Mouse (Mus musculus) naive thymus-derived CD4-positive, alpha-beta T cell, adult 5 months (primary cell): ENCODE results near the gene Akap17b. TPM values are rescaled to one million over a fixed set of nuclear protein-coding genes. Genes with fewer than 3 reads are reported as not detected.

Experiments used
- polyA plus RNA-seq: library from polyadenylated mRNA; unstranded; fragments of 100-300 nt; shearing (Covaris generic); gene quantifications from one replicate; pipeline ENCODE4 v1.2.1, GENCODE M21; 2017

The Akap17b gene
- 1.5 TPM for polyA plus RNA-seq

DNA sequence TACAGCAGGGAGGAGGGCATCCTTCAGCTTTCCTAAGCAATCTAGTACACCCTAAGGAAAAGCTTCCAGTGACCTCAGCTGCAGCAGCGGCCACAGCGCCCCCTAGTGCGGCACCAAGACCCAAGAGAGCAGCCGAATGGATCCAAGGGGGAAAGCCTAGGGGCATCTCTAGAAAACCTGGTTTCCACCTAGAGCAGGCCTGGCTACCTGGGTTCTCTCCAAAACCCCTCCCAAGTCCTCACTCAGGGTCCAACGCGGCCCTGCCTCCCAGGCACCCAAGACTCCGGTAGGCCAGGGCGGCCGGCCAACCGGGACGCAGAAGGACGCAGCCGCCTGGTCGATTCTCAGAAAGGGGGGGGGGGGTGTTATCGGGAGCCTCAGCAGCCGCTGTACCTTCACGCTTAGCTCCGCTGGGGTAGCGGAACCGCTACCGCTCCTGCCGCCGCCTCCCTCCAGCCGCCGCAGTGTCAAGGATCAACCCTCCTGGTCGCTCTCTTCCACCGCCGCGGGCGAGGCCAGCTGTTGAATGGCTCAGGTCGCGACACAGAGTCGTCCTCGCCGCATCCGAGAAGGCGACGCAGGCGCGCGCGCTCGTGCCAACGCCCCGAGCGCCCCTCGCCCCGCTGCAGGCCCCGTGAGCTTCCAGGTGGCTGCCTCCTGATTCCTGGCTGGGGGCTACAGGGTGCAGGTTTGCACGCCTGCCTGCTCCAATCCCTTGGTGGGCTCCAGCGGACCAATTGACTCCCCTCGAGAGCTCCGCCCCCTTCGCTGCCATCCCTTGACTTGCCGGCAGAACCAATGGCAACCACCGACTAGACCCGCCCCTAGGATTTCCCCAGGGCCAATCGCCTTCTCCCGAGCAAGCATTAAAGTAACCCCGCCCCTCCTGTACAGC is at the start of gene Akap17b:
Gene Akap17b, minus strand, starts transcription at position 739 of the 895 bp plus-strand sequence.

DNA sequence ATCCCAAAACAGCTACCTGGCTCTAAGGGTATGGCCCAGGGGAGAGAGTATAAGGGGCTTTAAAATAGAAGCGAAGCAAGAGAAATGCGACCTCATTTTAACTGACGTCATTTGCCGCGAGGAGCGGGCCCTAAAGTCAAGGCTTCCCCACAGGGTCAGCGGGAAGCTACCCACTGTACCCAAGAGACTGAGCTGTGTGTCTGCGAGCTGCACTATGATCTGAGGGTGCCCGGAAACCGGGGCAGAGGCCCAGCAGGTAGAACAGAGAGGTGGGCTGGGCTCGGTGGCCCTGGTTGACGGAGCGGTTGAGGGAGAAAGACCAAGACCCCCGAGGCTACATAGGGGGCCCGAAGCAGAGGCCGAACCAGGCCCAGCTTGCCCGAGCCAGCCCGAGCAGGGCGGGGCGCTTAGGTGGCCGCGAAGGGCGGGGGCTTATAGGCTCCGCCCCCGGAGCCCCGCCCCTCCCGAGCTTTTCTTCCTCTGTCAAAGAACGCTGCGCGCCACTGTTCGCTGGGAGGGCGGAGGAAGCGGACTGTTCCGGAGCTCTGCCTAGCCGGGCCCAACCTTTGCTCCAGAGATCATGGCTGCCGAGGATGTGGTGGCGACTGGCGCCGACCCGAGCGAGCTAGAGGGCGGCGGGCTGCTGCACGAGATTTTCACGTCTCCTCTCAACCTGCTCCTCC is 47.3 kb downstream of the Akap17b start, which contains the start of gene Pgrmc1:
Gene Pgrmc1, plus strand, starts transcription at position 500 of the 683 bp plus-strand sequence.

Other genes with a start within 250 kb of the Akap17b start
- gene Gm6268, start 244.1 kb downstream of the Akap17b start, polyA plus RNA-seq = not detected
- not detected for gene Gm14569, start 153.6 kb downstream of the Akap17b start, polyA plus RNA-seq
- gene Pgrmc1, start 47.2 kb downstream of the Akap17b start, polyA plus RNA-seq = 55.0 TPM
- gene Slc25a43, start 98.3 kb upstream of the Akap17b start, polyA plus RNA-seq = not detected
- 638 TPM for gene Slc25a5, start 150.3 kb upstream of the Akap17b start, polyA plus RNA-seq
- gene Ube2a, start 228.5 kb upstream of the Akap17b start, polyA plus RNA-seq = 159 TPM
- gene C330007P06Rik, start 228.7 kb upstream of the Akap17b start, polyA plus RNA-seq = 22.3 TPM